Mouse (Mus musculus): ENCODE data around the gene Ubc.

DNA sequence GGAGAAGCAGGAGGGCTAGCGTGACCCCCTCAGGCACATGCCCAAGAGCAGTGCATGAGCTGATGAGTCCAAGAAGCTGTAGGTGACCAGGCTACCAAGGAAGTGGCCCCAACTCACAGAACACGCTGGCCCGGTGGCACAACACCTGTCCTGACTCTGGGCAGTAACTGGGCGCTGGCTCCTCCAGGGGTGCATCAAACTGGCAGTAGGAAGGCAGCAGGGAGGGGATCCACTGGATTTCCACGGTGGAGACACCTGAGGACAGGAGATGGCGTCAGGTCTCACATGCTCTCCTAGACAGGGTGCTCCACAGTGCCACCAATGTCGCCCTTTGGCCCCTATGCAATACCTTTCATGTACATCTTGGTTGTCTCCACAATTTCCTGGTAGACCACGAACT lies 26.2 kb upstream of the Ubc start:
- no peak for TF ChIP-seq GATA1 (IDR thresholded peaks at IDR 0.05; ENCODE audit: borderline replicate concordance, low read length)
- TF ChIP-seq FLI1 (IDR thresholded peaks at IDR 0.05; ENCODE audit: low read length): no peak

Measured in megakaryocyte, embryonic 14.5 days (primary cell).